Mouse (Mus musculus) heart, embryonic 12.5 days (tissue): ENCODE data around the gene Tuba8. TPM values are rescaled to one million over a fixed set of nuclear protein-coding genes. Genes with fewer than 3 reads are reported as not detected.

ENCODE experiments used
- ATAC-seq: fragments of 200-750 bp; cut with Nextera tagmentation; 2 replicates; pipeline ENCODE4 v1.8.0; 2017; ENCODE audit warnings: moderate TSS enrichment, moderate library complexity; ENCODE audit not compliant: insufficient number of reproducible peaks, low FRiP score
- H3K27ac ChIP-seq: fragments of 300-500 bp; sonication (generic); 2 replicates; pipeline ENCODE4 v1.5.1; 2016; ENCODE audit warnings: mild to moderate bottlenecking, moderate library complexity; ENCODE audit not compliant: poor library complexity, severe bottlenecking
- H3K27me3 ChIP-seq: fragments of 300-500 bp; sonication (generic); replicated peaks from 2 replicates; pipeline ENCODE4 v1.6.1; 2016; ENCODE audit warnings: mild to moderate bottlenecking, moderate library complexity
- H3K36me3 ChIP-seq: fragments of 300-500 bp; sonication (generic); 2 replicates; pipeline ENCODE4 v1.6.1; 2016; ENCODE audit warnings: mild to moderate bottlenecking, moderate library complexity
- H3K4me1 ChIP-seq: fragments of 300-500 bp; sonication (generic); replicated peaks from 2 replicates; pipeline ENCODE4 v1.6.1; 2016; ENCODE audit warnings: mild to moderate bottlenecking
- H3K4me2 ChIP-seq: fragments of 300-500 bp; sonication (generic); 2 replicates; pipeline ENCODE4 v1.6.1; 2016; ENCODE audit warnings: mild to moderate bottlenecking, moderate library complexity
- H3K4me3 ChIP-seq: fragments of 300-500 bp; sonication (generic); 2 replicates; pipeline ENCODE4 v1.5.1; 2016; ENCODE audit warnings: mild to moderate bottlenecking
- H3K9ac ChIP-seq: fragments of 300-500 bp; sonication (generic); 2 replicates; pipeline ENCODE4 v1.6.1; 2016; ENCODE audit warnings: mild to moderate bottlenecking, moderate library complexity
- H3K9me3 ChIP-seq: fragments of 300-500 bp; sonication (generic); replicated peaks from 2 replicates; pipeline ENCODE4 v1.6.1; 2016; ENCODE audit warnings: mild to moderate bottlenecking, moderate library complexity
- WGBS: fragments of 180-500 bp; shearing (Covaris S2); methylation state at CpG from one replicate; pipeline ENCODE4 v1.1.7; 2016; 5-methylcytosine and 5-hydroxymethylcytosine counted together
- polyA plus RNA-seq: library from polyadenylated mRNA; unstranded; fragments of >200 nt; fragmentation: Nextera tagmentation; extraction: Ambion mirVana; gene quantifications from 2 replicates; pipeline ENCODE4 v1.2.1, GENCODE M21; 2016

The Tuba8 gene
- polyA plus RNA-seq, 1 experiment from 2014 or later = 0.42 TPM

- Histone ChIP-seq H3K27ac (no peak overlapping the region), H3K9ac (no peak overlapping the region), H3K27me3 (peaks cover 13% of the 10 kb centered on the region), H3K36me3 (no peaks in the 10 kb centered on the region), H3K4me2 (no peak overlapping the region), H3K9me3 (0 out of 2 replicates have a peak, but pooled peaks cover 3% of the 10 kb centered on the region), H3K4me1 (peaks cover 16% of the 10 kb centered on the region), H3K4me3 (no peak overlapping the region)
- ATAC-seq = no peak
- 69% methylated on average over 5 of the region's 5 CpGs for WGBS
Measured at GRCm38 (mm10) chr6:121216589-121217255, 6.2 kb downstream of the Tuba8 start.

DNA sequence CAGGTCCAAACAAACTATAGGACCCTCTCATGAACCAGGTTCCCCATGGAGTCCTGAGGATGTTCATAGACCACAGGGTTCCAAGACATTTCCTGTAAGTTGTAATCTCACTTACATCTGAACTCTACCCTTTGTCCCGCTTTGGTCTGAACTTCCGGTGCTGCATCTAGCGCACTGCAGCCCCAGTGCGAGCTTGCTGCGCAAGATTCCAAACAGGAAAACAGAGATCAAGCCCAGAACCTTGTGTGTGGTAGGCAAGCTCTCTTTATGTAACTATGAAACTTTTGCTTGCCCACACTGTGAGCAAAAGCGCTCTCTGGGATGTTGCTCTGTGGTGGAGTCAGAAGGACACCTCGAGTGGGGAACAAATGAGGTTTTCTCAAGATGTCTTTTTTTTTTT lies 7.5 kb downstream of the Tuba8 start:
- H3K4me3 ChIP-seq = no peak overlapping the region
- no peak overlapping the region for H3K9ac ChIP-seq
- 0 out of 2 replicates have a peak, but pooled peaks cover 3% of the 10 kb centered on the region for H3K27me3 ChIP-seq
- WGBS = 84% methylated on average over 7 of the region's 7 CpGs
- H3K27ac ChIP-seq = no peak overlapping the region
- H3K4me1 ChIP-seq = peaks cover 13% of the 10 kb centered on the region; the same call in 1 of the 2 replicates
- no peak overlapping the region for H3K4me2 ChIP-seq
- no peak for ATAC-seq
- 0 out of 2 replicates have a peak, but pooled peaks cover 4% of the 10 kb centered on the region for H3K9me3 ChIP-seq
- no peaks in the 10 kb centered on the region for H3K36me3 ChIP-seq

GRCm38 (mm10) chr6:121219406-121219805 lies 8.9 kb downstream of the Tuba8 start:
- Histone ChIP-seq H3K36me3 (no peaks in the 10 kb centered on the region), H3K27me3 (0 out of 2 replicates have a peak, but pooled peaks cover 3% of the 10 kb centered on the region), H3K9me3 (0 out of 2 replicates have a peak, but pooled peaks cover 4% of the 10 kb centered on the region), H3K27ac (no peak overlapping the region), H3K9ac (no peak overlapping the region), H3K4me3 (no peak overlapping the region), H3K4me1 (peaks cover 17% of the 10 kb centered on the region), H3K4me2 (no peak overlapping the region)
- 62% methylated on average over 4 of the region's 4 CpGs for WGBS
- no peak; the same call in 1 of the 2 replicates for ATAC-seq

- no peak for ATAC-seq
- Histone ChIP-seq H3K27me3 (0 out of 2 replicates have a peak, but pooled peaks cover 3% of the 10 kb centered on the region), H3K9me3 (0 out of 2 replicates have a peak, but pooled peaks cover 4% of the 10 kb centered on the region), H3K36me3 (no peaks in the 10 kb centered on the region), H3K4me2 (no peak overlapping the region), H3K4me1 (peaks cover 13% of the 10 kb centered on the region), H3K4me3 (no peak overlapping the region), H3K27ac (no peak overlapping the region), H3K9ac (no peak overlapping the region)
- WGBS = 84% methylated on average over 10 of the region's 10 CpGs
Measured at GRCm38 (mm10) chr6:121220181-121220580, 9.7 kb downstream of the Tuba8 start.

DNA sequence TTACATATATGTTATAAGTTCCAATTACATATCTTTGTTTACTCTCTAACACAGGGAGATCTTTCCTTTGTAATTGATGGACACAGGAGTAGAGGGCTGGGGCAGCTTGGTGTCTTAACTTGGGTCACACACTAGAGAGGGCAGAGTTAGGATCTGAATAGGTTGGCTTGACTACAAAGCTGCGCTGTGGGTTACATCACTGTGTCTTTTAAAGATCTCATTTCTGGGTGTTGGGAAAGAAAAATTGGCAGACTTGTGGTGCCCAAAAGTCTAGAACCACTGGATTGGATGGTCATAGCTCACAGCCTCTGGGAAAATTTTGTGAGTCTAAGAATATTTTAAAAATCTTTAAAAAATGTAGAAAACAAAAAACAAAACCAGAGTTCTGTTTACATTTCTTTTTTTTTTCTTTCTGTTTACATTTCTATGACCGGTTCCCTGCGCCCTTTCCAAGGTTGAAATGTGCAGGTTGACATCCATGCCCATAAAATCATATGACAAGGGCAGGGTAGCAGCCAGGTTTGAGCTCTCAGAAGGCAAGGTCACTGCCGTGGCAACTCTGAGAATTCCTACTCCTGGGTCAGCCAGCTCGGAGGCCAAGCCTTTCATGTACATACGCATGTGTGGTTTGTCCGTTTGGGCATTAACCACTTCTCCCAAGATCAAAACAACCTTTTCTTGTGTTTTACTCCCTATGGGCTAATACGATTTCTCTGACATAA lies 11.5 kb downstream of the Tuba8 start:
- 0 out of 2 replicates have a peak, but pooled peaks cover 4% of the 10 kb centered on the region for H3K9me3 ChIP-seq
- peaks cover 12% of the 10 kb centered on the region for H3K4me1 ChIP-seq
- H3K9ac ChIP-seq = no peak overlapping the region
- ATAC-seq = no peak
- H3K27ac ChIP-seq = no peak overlapping the region
- H3K36me3 ChIP-seq = no peaks in the 10 kb centered on the region
- 80% methylated on average over 8 of the region's 8 CpGs for WGBS
- H3K4me3 ChIP-seq = no peak overlapping the region
- H3K27me3 ChIP-seq = no peaks in the 10 kb centered on the region
- no peak overlapping the region for H3K4me2 ChIP-seq

GRCm38 (mm10) chr6:121223001-121223400 lies 12.5 kb downstream of the Tuba8 start:
- no peak overlapping the region for H3K4me3 ChIP-seq
- H3K27ac ChIP-seq = no peak overlapping the region
- no peaks in the 10 kb centered on the region for H3K36me3 ChIP-seq
- WGBS = 88% methylated on average over 14 of the region's 14 CpGs
- ATAC-seq = no peak
- peaks cover 12% of the 10 kb centered on the region for H3K4me1 ChIP-seq
- H3K27me3 ChIP-seq = no peaks in the 10 kb centered on the region
- no peak overlapping the region for H3K4me2 ChIP-seq
- no peak overlapping the region for H3K9ac ChIP-seq
- 0 out of 2 replicates have a peak, but pooled peaks cover 4% of the 10 kb centered on the region for H3K9me3 ChIP-seq

DNA sequence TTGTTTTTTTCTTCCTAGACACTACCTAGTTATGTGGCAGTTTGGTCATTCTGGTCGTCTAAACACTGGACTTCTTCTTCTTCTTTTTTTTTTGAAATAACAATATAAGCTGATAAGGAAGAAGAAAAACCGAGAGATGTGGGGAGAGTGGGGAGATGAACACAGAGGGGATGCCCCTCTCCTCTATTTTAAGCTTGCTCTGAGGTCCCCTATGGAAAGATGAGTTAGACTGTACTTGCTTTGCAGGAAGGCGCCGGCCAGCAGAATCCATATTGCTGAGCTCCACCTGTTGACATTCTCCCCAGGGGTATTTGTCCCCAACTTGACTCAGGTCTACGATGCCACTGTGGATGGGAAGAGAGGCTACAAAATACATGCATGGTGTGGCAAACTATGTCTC lies 13.6 kb downstream of the Tuba8 start:
- 46% methylated on average over 5 of the region's 5 CpGs for WGBS
- Histone ChIP-seq H3K36me3 (no peaks in the 10 kb centered on the region), H3K27ac (no peak overlapping the region)

GRCm38 (mm10) chr6:121224993-121225392 lies 14.5 kb downstream of the Tuba8 start:
- no peak overlapping the region for H3K27ac ChIP-seq
- H3K4me3 ChIP-seq = no peak overlapping the region
- ATAC-seq = no peak
- H3K4me1 ChIP-seq = peaks cover 5% of the 10 kb centered on the region
- 0 out of 2 replicates have a peak, but pooled peaks cover 4% of the 10 kb centered on the region for H3K9me3 ChIP-seq
- no peak overlapping the region for H3K4me2 ChIP-seq
- H3K27me3 ChIP-seq = no peaks in the 10 kb centered on the region
- 22% methylated on average over 6 of the region's 6 CpGs for WGBS
- H3K9ac ChIP-seq = no peak overlapping the region
- no peaks in the 10 kb centered on the region for H3K36me3 ChIP-seq

More for the DNA sequence above, 13.6 kb downstream of the Tuba8 start:
- H3K4me2 ChIP-seq = no peak overlapping the region
- peaks cover 11% of the 10 kb centered on the region for H3K4me1 ChIP-seq
- ATAC-seq = no peak
- no peak overlapping the region for H3K9ac ChIP-seq
- 0 out of 2 replicates have a peak, but pooled peaks cover 4% of the 10 kb centered on the region for H3K9me3 ChIP-seq
- no peaks in the 10 kb centered on the region for H3K27me3 ChIP-seq
- no peak overlapping the region for H3K4me3 ChIP-seq

DNA sequence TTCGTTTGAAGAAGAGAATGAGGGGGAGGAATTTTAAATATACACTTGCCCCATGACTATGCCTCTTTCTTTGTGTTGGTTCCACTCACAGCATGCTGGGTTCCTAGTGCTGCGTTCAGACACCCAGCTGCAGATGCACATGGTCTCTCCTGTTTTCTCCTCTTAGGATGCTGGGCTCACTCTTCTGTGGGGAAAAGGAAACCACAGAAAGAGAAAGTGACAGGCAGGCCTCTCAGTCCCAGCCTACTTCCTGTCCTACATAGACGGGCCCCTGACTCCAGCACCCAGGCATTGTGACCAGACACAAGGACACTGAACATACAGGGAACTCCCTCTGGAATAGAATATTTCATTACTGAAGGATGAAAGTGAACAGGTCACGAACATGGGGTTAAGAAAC lies 15.5 kb downstream of the Tuba8 start:
- no peak for ATAC-seq
- H3K4me1 ChIP-seq = peaks cover 5% of the 10 kb centered on the region
- H3K27ac ChIP-seq = no peak overlapping the region
- H3K27me3 ChIP-seq = no peaks in the 10 kb centered on the region
- 0 out of 2 replicates have a peak, but pooled peaks cover 4% of the 10 kb centered on the region for H3K9me3 ChIP-seq
- H3K4me3 ChIP-seq = no peak overlapping the region
- WGBS = 61% methylated on average over 4 of the region's 4 CpGs
- no peaks in the 10 kb centered on the region for H3K36me3 ChIP-seq
- H3K4me2 ChIP-seq = no peak overlapping the region
- H3K9ac ChIP-seq = no peak overlapping the region

DNA sequence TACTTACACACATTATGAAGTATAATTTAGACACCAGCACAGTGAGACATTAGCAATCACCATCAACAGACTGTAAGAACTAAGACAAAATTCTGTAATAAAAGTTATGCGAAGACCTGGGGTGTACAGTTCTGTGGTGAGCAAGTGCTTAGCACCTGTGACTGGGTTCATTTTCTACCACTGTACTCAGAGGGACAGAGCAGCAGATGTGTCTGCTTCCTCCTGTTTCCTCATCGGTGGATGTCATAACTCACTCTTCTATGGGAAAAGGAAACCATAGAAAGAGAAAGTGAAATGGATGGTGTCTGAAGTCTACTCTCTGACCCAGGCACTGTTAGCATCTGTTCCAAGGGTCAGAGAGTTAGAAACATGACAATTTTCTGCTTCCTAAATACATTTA lies 16.2 kb downstream of the Tuba8 start:
- Histone ChIP-seq H3K9me3 (0 out of 2 replicates have a peak, but pooled peaks cover 4% of the 10 kb centered on the region), H3K27me3 (no peaks in the 10 kb centered on the region), H3K4me2 (no peak overlapping the region), H3K9ac (no peak overlapping the region), H3K27ac (no peak overlapping the region), H3K36me3 (no peaks in the 10 kb centered on the region), H3K4me1 (peaks cover 5% of the 10 kb centered on the region), H3K4me3 (no peak overlapping the region)
- ATAC-seq = no peak
- 74% methylated on average over 2 of the region's 2 CpGs for WGBS

GRCm38 (mm10) chr6:121228421-121228820 lies 17.9 kb downstream of the Tuba8 start:
- 64% methylated on average over 8 of the region's 8 CpGs for WGBS
- Histone ChIP-seq H3K4me2 (no peak overlapping the region), H3K27me3 (no peaks in the 10 kb centered on the region), H3K4me3 (no peak overlapping the region), H3K27ac (no peak overlapping the region), H3K9ac (no peak overlapping the region), H3K9me3 (no peaks in the 10 kb centered on the region), H3K4me1 (peaks cover 5% of the 10 kb centered on the region), H3K36me3 (no peaks in the 10 kb centered on the region)
- ATAC-seq = no peak
